Mouse (Mus musculus) erythroblast, adult 5-6 weeks (primary cell): Measurements from ENCODE around the gene Prdx1. TPM values are rescaled to one million over a fixed set of nuclear protein-coding genes. Genes with fewer than 3 reads are reported as not detected.
"Not testable (repeated sequence)": the region's sequence is repeated elsewhere in the genome, so short reads cannot be mapped to it uniquely, and the experiment has no call there.

Experiments used
- ATAC-seq: replicated peaks from 2 replicates; pipeline ENCODE4 v1.8.0; 2016; ENCODE audit warnings: moderate number of reproducible peaks, mild to moderate bottlenecking, moderate TSS enrichment, inconsistent platforms; ENCODE audit not compliant: poor library complexity, low FRiP score, severe bottlenecking
- total RNA-seq, 2 experiments: library from RNA; stranded (forward) in 1 of 2; stranded (reverse) in 1 of 2; fragments of 150-400 nt in 1 of 2; fragments of 200-764, 138-1000 nt in 1 of 2; gene quantifications; 2 replicates each; pipeline versions ENCODE4 v1.2.3 to v1.2.4; 2015 to 2017; ENCODE audit warnings: low replicate concordance in 2 of 2

Prdx1 gene
- total RNA-seq (2015; ENCODE audit: low replicate concordance) (71.5 and 92.4 TPM in 2 replicates), total RNA-seq (2017; ENCODE audit: low replicate concordance) (30.1 and 52.6 TPM in 2 replicates)

DNA sequence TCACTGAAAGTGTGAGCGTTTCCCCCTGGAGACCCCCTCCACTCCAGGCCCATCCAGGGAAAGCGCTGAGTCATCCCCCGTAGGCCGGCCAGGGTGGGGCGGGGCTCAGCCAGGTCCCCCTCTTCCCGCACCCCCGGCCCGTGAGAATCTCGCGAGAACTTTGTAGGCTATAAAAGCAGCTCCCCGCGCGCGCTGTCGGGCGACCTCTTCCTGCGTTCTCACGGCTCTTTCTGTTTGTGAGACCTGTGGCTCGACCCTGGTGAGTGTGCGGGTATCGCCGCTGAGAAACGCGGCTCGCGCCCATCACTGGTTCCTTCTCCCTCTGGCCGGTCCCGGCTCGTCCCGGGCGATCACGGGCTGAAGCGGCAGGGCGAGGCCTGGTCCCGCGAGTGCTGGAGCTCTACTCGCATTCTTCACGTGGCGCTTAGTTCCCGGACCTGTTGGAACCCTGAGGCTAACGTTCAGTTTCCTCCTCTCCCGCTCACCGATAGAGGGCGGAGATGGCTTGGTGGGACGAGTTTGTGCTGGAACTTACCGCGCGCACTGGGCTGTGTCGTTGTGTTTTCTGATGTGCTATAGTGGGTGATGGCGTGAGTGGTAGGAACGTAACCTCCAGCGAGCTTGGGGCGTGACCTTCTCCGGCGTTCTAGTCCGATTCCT, at the start of gene Prdx1:
TSS of gene Prdx1 (plus strand) at position 143 of the 660 bp plus-strand sequence.
- peak; percentile 93 for ATAC-seq

DNA sequence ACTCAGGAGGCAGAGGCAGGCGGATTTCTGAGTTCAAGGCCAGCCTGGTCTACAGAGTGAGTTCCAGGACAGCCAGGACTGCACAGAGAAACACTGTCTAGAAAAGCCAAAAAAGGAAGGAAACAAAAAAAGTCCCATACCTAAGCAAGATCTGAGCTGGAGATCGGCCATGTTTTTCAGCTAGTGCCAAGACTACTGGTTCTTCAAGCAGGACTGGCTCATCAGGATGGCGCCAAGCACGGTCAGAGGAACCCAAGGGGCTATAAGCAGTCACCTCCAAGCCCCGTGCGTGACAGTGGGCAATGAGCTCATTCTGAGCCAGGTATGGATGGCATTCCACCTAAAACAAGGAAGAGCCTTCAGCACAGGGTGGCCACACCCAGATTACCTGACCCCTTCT, 46.5 kb upstream of the Prdx1 start:
- ATAC-seq: no peak

DNA sequence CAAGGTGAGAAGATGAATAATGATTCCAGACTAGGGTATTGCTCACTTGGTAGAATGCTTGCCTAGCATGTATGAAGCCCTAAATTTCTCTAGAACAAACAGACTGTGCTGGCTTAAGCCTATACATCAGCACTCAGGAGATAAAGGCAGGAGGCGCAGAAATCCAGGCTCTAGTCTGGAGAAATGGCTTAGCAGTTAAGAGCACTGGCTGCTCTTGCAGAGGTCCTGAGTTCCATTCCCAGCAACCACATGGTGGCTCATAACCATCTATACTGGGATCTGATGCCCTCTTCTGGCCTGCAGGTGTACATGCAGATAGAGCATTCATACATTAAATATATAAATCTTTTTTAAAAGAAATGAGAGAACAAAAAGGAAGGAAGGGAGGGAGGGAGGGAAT, 43.3 kb upstream of the Prdx1 start:
- ATAC-seq: no peak

DNA sequence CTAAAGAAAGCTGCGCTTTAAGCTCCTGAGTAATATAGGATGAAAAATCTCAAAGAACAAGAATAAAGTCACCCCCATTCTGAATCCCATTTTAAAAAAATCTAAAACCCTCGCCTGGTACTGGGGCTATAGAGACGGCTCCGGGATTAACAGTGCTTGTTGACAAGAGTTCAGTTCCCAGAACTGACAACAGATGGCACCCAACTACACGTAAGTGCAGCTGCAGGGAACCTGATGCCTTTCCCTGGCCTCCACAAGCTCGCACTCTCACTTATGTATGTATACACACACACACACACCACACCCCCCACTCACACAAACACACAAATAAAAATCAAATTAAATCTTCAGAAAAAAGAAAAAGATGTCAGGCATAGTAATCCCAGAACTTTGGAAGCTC, 41.0 kb upstream of the Prdx1 start:
- ATAC-seq: no peak

DNA sequence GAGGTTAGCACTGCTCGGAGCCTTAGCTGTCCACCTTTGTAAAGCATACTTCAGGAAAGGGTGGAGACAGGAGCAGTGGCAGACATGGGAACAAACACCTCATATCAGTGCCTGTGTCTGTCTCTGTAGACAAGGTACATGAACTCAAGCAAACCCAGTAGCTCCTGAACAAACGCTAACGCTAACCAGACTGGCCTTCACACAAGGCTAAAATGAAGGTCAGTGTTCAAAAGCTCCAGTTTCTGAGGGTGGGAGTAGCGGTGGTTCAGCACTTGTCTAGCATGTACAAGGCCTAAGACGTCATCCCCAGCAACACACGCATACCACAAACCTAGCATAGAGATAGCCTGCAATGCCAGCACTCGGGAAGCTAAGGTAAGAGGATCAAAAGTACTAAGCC, 39.7 kb upstream of the Prdx1 start:
- no peak for ATAC-seq

DNA sequence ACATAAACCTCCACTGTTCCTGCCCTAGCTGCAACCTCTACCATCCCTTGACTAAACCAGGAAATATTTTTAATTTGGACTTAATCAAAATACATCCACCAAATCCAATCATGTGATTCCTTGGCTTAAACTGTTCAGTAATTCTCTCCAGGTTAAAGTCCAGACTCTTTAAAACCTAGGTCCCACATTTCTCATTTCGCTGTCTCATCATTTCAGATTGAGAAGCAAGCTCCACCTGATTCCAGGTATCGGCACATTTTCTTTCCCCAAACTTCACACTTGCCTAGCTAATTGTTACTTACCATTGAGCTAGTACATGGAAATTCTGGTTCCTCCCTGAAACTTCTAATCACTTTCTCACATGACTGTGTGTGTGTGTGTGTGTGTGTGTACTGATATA, 35.9 kb upstream of the Prdx1 start:
- no peak for ATAC-seq

DNA sequence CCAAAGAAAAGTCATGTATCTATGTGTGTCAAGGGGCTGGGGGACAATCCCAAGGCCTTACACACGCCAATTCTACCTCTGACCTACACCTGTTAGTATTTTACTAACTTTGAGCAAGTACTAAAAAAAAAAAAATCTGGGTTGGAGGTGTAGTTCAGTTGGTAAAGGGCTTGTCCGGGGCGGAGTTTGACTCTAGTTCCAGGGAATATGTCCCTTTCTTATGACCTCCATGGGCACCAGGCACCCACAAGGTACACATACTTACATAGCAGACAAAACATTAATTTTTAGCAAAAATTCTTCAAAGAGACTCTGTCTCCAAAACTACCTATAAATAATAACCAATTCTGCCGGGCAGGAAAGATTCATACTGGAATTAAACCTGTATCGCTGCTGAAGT, 35.0 kb upstream of the Prdx1 start:
- ATAC-seq: no peak

DNA sequence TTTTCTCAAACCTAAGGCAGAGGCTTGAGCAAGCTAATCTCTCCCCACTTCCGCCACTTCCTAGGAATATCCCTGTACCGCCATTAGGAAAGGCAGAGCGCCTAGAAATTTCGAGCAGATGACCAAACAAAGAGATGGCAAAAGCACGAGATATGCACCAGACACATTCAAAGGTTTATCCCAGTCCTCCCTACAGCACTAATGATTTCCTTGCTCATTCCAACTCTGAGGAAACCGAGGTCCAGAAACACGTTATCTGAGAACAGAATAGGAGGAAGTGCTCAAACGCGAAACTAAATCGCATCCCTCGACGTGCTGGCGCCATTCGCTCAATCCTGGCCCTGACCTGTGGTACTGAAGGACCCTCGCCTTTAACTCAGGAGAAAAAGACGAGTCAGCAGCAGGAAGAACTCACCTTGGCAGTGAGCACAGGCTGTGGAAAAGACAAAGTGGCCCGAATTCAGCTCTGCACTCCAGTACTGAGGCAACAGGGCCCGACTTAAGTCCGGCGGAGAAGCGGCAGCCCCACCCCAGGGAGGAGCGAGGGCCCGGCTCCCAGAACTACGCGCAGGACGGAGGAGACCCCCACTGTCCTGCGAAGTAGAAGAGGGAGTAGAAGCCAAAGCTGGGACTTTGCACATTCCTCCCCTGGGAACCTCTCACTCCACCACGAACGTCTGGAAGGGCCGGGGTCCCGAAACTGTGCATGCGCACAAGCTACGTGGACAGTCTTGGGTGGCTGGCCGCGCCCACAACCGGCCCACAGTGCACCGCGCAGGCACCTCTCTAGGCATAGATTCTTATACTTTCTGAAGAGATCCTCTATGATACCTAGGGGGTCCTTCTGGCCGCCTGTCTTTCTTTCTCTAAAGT, 34.2 kb upstream of the Prdx1 start, which contains the start of gene Akr1a1:
TSS of gene Akr1a1 (minus strand) at position 757 of the 873 bp plus-strand sequence.
- peak; percentile 92 for ATAC-seq

DNA sequence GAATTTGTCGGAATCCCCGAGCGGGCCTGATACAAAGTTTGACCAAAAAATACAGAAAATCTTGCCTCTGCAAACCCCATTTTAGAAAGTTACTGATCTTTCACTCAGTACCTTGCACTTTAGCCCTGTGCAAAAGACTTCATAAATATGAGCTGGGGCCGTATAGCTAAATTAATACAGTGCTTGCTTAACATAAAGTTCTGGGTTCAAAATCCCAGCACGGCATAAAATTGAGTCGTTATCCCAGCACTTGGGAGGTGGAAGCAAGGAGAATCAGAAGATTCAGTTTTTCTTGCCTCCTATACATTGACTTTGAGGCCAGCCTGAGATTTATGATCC, 33.6 kb upstream of the Prdx1 start:
- 0 out of 2 replicates have a peak, but pooled peaks have one; percentile 2 for ATAC-seq

DNA sequence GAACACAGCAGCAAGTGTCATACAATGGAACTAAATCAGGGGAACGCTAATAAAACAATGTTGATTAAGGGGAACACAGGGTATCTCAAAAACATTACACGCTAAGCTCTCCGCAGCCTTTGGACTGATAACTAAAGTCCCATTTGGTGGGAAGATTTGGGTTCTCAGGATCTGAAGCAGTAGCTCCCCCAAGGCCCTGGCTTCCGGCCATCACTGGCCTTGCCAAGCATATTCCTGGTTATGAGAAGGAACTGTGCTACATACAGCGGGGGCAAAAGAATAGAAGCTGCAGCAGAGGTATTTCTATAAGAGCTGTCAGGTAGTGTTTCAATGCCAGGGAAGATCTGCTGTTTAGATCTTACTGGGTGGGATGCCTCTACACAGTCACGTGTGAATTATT, 32.1 kb upstream of the Prdx1 start:
- no peak for ATAC-seq

DNA sequence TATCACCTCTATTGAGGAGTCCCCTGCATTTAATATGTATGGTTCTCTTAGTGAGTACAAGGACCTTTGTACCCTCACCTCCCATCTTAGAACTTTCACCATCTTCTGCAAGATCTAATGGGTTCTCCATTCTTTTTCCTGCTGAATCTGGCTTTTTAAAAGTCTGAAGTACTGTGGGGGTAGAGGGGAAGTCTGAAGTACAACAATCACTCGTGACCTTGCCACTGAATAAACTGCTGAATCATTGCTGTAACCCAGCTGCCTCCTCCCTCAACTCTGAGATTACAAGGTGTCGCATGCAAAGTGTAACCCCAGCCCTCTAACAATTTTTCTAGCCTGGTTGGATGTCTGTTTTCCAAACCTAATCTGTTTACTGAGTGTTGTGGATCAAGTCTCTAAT, 30.2 kb upstream of the Prdx1 start:
- no peak for ATAC-seq

DNA sequence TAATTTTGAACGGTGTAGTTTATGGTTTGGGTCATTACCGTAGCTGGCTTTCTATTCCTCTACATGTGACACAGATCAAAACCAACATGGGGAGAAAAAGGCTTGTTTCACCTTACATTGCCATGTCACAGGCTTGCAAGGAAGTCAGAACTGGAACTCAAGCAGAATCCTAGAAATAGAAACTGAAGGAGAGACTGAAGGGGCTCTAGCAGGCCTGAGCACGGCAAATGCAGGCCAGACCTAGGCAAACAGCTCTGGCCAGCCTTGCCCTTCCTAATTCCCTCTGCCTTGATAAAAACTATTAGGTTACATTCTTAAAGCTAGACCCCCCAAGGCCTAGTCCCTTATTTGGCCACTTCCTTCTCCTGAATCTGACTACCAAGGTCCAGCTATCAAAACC, 29.7 kb upstream of the Prdx1 start:
- ATAC-seq: no peak

DNA sequence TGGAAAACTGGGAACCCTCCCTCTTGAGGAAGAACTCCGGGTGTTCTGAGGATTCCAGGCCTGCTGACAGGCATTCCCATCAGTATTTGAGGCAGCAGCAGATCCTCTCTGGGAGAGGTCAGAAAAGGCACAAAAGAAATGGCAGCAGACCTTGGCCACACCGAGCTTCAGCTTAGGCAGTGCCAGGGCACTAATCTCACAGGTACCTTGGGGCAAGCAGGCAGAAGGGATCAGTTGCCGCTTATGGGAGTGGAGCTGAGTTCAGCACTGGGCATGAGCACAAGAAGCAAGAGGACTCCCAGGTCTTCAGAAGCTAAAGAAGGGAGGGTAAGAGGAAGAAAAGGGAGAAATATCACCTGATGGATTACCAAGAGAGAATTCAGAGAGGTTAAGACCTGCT, 27.4 kb upstream of the Prdx1 start:
- ATAC-seq: no peak

DNA sequence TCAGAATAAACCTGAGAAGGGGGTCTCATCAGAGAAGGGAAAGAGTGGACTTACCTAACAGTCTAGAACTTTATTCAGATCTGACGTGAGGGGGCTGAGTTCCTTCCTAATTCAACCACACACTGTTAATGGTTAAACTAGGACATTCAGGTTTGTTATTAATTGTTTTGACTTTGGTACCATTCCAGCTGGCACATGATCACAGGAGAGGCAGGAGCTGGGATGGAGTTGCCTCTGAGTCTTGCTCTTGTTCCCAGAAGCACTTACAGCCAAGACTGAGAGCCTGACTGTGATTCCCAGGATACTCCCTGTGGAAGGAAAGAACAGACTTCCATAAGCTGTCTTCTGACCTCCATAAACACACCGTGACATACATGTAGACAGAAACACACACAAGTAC, 25.9 kb upstream of the Prdx1 start:
- ATAC-seq: no peak

DNA sequence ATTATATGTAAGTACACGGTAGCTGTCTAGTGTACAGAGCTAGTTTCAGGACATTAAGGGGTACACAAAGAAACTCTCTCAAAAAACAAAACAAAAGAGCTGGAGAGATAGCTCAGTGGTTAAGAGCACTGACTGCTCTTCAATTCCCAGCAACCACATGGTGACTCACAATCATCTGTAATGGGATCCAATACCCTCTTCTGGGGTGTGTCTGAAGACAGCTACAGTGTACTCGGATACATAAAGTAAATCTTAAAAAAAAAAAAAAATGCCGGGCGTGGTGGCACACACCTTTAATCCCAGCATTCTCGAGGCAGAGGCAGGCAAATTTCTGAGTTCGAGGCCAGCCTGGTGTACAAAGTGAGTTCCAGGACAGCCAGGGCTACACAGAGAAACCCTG, 25.4 kb upstream of the Prdx1 start:
- ATAC-seq: not testable (repeated sequence)

DNA sequence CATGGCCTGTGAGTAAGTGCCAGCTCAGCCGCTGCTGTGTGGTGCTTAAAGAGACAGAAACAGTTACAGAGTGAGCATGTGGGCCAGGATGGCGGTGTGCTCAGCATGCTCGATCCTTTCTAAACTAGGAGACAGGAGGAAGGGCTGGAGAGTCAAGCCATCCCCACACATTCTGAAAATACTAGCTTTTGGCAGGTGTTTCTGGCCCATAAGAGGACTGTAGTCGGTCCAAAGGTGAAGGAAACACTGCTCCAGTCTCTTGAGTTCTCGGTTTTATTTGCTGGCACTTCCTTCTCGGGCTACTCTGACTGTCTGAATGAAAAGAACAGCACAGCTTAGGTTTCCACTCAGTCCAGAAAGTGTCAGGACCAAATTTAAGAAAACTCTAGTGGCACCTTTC, 24.5 kb upstream of the Prdx1 start:
- no peak for ATAC-seq

DNA sequence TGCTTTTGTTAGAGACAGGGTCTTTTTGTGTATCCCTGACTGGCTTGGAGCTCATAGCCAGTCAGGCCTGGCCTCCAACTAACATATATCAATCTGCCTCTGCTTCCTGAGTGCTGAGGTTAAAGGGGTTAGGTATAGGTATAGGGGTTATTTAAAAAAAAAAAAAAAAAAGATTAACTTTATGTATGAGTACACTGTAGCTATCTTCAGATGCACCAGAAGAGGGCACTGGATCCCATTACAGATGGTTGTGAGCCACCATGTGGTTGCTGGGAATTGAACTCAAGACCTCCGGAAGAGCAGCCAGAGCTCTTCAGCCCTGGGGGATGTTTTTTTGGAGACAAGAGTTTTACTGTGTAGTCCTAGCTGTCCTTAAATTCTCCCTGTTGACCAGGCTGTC, 23.3 kb upstream of the Prdx1 start:
- ATAC-seq: no peak

DNA sequence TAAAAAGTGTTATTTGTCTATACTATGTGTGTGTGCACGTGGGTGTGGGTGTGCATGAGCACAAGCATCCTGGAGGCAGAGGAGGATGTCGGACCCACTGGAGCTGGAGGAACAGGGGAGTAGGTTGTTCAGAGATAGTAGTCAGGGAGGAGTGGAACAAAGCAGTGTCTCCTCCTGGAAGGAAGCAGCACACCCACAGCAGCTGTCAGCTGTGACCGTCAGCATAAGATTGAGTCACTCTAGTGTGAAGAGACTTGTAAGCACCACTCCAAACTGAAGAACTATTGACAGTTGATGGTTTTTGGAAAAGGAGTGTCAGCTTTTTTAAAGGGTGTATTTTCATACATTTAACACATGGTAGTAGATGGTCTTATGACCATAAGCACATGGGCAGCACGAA, 18.7 kb upstream of the Prdx1 start:
- no peak for ATAC-seq

DNA sequence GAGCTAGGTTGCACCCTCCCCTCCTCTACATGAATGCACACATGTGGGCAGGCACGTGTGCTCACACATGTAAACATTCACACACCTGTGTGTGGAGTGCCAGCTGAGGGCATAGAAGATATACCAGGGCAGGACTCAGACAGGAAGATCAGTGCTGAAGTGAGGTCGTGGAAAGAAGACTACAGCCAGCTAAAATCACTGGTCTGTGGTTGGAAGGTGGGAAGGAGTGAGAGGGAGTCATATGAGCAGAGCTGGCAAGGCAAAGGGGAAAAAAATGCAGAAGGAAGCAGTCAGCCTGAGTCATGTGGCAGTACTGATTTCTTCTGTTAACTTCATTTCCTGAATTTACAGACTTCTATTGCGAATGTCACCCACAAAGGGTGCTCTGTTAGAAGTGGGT, 17.2 kb upstream of the Prdx1 start:
- no peak for ATAC-seq

DNA sequence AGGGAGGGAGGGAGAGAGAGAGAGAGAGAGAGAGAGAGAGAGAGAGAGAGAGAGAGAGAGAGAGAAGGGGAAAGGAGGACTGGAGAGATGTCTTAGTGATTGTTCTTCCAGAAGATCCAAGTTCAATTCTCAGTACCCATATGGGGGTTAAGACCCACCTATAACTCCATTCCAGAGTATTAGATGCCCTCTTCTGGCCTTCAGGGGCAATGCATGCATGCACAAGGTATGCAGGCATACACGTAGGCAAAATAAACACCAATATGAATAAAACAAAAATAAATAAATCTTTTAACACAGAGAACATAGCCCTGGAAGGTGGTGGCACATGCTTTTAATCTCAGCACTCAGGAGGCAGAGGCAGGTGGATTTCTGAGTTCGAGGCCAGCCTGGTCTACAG, 16.1 kb upstream of the Prdx1 start:
- no peak for ATAC-seq

DNA sequence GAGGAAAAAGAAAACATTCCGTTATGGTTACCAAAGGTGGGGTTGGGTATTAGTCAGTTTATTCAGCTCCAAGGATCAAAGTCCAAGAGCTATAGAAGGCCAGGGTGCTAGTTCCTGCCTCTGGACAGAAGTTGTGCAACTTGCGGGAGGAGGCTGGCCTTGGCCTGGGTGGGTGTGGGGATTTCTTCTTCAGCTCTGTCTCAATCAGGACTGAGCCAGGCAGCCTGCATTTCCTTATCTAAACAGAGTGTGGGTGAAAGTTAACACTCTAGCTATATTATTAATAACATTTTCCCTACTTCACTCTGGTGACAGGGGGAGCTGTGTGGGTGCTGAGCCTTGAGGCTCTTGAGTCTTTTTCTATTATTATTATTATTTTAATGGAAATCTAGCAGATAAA, 12.6 kb upstream of the Prdx1 start:
- ATAC-seq: peak; percentile 74
